Mouse (Mus musculus): Measurements from ENCODE around the gene Pamr1. TPM values are rescaled to one million over a fixed set of nuclear protein-coding genes. Genes with fewer than 3 reads are reported as not detected.
A peak's percentile ranks its signal among the peaks of the same experiment; 100 is the strongest.

The Pamr1 gene
- total RNA-seq (2021): 1 to 10 TPM; 7.0 to 8.5 TPM
- long read RNA-seq, transcript Pamr1-201 (11 exons, 2,864 nt): major isoform, 14 of 16 reads
- long read RNA-seq, partial matches to known transcripts: 0 of 16 reads
- long read RNA-seq, other reads (novel, unspliced or antisense): 2 of 16 reads

DNA sequence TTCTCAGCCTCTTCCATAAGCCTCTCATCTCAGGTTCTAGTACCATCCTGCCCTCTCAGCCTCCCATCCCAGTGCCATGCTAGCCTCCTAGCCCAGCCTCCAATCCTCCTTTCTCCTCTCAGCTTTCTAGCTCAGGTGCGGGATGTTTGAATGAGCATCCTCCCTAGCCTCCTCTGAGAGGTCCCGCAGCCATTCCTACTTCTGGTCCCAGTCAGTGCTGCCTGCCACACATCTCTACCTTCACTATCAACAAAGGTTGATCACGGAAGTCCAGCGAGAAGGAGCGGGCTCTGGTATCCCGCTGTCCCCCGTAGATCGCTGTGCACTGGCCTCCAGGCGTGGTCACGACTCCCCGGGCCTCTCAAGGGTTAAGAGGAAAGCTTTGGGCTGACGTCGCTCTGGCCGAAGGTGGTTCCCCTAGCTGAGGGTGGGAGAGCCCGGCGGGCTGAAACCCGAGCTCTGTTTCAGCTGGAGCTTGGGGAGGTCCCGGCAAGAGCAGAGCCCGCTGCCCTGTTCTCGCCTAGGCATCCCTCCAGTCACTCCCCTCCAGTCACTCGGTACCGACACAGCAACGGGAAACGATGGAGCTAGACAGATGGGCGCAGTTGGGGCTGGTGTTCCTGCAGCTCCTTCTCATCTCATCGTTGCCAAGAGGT, at the start of gene Pamr1:
TSS of gene Pamr1 (plus strand) at position 402 of the 656 bp plus-strand sequence.
- DNase-seq (ENCODE audit: low spot score in 2 of 2): no peak

DNA sequence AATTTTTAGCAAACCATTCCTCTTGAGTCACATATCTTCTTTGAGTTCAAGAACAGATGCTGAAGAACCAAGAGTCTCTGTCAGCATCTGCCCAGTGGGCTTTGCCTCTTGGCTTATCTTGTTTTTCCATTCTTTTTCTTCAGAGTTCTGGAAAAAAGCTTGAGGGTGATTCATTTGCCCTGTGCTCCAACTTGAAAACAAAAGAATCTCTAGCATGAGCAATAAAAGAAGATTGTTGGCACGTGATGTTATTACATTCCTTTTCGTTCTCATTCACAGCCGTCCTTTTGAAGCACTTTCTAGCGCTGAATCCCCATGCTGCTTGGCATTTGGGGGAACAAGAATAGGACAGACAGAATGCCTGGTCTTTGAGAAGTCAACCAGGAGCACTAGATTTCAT, 42.2 kb upstream of the Pamr1 start:
- no peak for DNase-seq (ENCODE audit: low spot score in 2 of 2)

DNA sequence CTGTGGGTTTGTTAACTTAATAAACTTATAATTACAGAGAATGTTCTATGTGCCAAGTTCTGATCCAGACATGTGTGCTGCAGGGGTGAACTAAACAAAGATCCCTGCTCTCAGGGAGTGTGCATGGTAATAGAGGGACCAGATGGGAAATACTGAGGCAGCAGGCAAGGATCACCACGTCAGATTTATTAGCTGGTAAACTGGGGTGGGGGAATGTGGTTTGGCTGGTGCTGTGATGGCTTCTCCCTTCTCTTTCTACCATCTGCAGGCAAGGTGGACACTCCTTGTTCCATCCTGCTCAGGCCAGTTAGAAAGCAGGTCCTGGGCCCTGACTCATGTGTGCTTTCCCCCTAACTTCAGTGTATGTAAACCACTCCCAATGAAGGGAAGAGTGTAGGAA, 41.7 kb upstream of the Pamr1 start:
- peak in 1 of 2 experiments; percentile 13 for DNase-seq (ENCODE audit: low spot score in 2 of 2)

DNA sequence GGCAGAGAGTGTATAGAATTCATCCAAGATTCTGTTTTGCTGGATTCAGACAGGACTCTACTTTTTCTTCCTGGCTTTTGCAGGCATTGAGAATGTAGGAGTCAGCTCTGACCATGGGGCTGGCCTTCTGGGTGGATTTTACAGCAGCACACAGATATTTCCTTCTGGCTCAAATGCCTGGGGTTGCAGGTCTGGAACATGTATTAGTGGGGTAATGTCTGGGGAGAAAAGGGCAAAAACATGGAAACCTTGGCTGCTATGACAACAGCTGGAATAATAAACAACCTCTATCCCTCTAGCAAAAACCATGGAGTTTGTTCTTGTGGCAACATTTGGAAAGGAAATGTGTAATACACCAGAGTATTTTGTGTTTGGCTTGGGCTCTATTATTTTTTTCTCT, 29.9 kb upstream of the Pamr1 start:
- no peak for DNase-seq (ENCODE audit: low spot score in 2 of 2)

DNA sequence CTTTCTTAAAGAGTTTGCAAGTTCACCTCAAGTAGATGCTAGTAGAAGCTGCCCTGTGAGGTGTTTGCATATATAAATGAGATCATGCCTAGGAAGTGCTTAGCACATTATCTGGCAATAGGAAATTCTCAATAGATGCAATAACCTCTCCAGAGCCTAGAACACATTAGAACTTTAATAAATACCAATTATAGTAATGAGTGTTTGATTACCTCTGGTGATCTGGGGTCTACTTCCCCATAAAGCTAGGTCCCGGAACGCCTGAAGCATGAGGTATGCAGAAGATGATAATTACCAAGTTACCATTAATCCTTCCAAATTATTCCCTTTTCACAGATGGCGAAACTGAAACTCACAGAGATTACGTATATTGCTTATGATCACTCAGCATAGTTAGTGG, 22.2 kb upstream of the Pamr1 start:
- DNase-seq (ENCODE audit: low spot score in 2 of 2): no peak

DNA sequence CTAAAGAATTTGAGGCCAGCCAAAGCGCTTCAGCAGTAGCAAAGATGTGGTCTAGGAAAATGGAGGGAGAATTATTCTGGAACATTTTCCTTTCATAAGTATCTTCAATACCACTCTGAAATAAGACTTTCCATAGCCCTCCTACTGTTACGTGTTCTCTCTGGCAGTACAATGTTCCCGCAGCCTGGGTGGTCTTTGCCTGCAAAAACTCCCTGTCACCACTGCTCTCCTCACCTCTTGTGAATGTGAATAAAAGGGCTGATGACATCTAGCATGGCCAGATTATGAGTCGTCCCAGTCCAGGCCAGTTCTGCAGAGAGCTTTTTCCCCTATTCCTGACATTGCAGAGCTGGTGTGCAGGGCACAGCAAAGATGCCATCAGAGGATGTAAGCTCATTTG, 16.4 kb upstream of the Pamr1 start:
- DNase-seq (ENCODE audit: low spot score in 2 of 2): no peak

DNA sequence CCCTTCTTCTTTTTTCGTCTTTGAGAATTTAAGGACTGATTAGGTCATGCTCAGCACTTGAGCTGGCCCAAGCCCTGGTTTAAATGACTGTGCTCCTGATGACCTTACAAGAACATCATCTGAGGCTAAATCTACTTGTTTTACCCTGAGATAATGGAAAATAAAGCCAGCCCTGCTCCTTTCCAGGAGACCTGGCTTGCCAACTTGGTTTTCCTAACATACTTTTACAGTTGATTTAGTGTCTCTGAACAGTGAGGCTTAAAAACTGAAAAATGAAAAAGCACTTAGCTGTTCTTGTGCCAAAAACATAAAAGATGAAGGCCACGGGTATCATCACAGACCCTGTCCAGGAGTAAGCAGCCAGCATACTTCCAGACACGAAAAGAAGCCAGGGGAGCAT, 13.0 kb upstream of the Pamr1 start:
- DNase-seq (ENCODE audit: low spot score in 2 of 2): no peak

DNA sequence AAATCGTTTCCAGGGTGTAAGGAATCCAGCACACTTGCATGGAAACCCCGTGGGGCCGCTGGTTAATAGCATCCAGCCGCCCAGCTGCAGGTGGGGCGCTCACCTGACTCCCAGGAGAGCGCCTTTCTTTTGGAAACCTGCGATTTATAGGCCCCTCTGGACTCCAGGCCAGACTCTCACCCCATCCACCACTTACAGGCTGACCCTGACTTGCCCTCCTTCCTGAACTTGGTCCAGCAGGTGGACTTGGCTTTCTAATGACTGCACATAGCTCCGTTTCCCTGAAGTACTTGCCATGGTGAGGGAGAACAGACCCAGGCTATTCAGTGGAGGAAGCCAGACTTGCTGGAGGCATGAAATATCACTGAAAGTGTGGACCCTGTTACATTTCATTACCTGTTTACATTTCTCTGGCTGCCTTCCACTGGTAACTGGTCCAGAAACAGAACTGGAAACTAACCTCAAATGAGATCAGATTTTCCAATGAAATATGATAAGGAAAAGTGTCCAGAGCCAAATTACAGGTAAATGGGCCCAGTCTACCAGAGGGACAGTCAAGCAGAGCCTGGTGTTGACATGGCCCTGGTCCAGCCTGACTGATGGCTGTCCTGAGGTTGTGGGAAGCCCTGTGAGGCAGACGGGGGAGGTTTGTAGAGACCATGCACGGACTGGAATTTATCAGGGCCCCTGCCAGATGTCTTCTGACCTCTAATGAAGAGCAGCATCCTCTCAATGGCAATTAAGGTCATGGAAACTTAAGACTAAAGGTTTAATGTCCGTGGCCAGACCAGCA, 9.2 kb upstream of the Pamr1 start:
- no peak for DNase-seq (ENCODE audit: low spot score in 2 of 2)

DNA sequence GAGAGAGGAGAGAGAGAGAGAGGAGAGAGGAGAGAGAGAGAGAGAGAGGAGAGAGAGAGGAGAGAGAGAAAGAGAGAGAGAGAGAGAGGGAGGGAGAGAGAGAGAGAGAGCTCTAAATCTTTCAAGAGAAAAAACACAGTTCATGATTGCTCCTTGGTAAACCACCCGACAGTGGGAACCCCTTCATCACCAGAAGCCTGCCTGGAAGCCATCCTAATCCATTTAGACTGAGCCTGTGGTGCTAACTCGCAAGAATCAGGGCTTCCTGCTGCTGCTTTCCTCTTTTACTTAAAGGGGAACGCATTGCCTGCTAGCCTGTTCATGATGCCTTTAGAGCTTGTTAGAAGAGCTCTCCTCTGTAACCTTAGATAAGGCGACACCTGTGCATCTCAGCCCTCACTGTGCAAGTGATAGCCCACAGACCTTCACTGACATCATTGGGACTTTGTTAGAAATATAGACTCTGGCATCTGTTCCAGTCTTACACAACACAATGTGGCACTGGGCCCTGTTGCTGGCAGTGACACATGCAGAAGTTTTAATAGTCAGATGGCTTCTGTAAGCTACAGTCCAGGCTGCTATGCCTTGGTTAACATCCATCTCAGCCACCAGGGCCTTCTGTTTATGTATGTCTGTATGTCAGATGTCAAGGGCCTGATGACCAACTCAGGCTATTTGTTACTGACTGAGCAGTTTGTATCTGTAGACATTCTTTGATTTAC, 8.2 kb upstream of the Pamr1 start:
- peak; percentile 5 to 43 for DNase-seq (ENCODE audit: low spot score in 2 of 2)

DNA sequence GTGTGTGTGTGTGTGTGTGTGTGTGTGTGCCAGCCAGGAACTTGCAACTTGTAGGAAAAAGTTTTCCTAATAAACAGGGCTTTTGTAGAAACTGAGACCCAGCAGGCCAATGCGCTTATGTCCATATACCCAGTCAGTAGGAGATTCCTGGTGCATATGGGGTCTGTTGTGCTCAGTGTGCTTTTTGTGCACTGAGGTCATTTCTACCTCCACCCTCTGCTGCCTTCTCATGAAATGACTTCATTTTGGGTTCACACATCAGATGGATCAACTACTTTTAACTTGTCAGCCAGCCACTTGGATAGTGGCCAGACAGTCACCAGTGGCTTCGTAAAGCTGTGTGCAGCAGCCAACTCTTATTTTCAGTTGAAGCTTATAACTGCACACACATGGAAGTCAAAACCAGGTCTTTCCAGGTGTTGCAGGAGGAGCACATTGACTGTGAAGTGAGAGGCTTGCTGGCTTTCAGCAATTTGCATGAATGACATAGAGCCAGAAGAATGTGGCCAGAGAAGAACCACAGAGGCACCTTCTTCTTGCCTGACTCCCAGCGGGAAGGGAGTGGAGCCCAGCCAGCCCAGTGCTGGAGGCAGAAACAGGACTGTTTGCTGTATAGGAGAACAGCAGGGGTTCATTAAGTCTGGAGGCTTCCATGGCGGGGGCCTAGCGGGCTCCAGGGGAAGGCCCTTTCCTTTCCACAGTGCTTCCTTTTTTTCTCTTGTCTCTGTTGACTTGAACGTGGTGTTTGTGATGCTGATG, 5.7 kb upstream of the Pamr1 start:
- no peak for DNase-seq (ENCODE audit: low spot score in 2 of 2)

DNA sequence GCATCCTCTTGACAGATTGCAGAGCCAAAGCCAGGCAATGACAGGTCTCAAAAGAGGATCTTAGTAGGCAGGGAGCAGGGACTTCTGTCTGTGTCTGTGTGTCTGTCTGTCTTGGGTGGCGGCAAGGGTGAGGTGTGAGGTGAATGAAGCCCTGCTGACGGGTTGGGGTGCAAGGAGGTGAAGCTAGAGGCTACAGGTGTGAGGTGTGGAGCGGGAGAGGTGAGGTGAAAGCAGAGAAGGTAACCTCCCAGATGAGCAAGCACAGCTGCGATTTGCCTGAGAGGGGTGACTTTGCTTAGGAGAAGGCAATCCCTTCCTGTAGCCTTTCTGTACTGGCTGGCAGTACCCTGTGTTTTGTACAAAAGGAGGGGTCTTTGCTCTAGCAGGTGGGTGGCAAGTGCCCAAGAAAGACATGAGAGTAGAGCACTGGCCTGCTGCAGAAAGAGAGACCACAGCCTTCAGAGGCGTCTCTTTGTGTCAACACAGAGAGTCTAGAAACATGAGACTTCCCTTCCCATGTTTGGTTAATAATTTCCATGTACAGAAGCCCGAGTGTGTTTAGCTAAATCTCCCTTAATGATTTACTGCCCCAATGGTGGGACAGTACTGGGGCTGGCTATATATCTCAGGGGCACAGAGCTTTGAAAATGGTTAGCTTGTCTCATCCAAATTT, 1.2 kb downstream of the Pamr1 start:
- DNase-seq (ENCODE audit: low spot score in 2 of 2): no peak

DNA sequence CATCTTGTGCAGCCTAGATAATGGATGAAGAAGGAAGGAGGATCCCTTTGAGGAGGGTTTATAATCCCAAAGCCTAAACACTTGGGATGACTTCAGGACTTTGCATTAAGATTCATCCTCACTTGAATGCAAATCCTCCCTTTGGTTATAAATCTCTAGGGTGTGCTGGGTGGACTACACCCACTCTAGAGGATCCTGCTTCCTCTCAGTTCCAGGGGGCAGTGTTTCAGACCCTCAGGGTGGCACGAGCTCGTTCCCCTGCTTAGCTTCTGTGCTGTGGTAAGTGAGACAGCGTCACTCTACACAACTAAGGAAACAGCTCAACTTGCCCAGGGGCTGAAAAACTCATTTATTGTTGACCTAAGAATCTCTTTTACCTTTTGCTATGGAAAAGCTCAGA, 1.8 kb downstream of the Pamr1 start:
- DNase-seq (ENCODE audit: low spot score in 2 of 2): no peak

DNA sequence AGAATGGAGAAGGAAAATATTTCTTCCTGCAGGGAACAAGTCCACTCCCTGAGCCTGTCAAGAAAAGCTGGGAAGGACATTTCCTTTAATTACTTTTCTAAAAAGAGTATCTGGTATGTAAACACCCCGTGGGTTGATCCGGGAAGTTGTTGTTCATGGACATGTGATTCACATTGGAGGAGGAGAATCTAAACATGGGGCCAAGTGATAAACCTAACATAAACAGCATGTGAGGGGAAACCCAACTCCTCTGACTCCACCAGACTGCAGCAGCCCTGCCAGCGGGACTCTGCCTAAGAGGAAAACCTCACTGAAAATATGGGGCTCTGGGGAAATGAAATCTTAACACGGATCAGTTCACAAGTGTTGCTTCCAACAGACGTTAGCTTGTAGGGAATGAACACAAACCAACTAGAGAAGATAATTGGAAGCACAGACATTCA, 2.3 kb downstream of the Pamr1 start:
- no peak for DNase-seq (ENCODE audit: low spot score in 2 of 2)

DNA sequence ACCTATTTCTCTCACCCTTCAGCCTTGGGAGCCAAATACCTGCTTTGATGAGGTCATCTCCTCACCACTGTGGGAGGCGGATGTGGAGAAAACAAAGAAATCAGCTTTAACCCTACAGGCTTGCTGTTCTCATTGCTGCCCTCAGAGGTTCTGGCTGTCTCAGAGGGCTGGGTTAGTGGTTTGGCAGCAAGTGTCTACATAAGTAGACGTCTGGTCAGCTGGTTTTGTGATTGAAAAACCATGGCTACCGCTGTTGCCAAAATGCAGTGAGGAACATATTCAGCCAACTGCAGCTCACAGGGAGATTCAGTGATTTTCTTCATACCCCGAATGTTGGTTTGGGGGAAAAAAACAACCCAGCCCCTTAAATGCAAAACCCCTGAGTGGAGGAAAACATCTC, 7.3 kb downstream of the Pamr1 start:
- DNase-seq (ENCODE audit: low spot score in 2 of 2): no peak

DNA sequence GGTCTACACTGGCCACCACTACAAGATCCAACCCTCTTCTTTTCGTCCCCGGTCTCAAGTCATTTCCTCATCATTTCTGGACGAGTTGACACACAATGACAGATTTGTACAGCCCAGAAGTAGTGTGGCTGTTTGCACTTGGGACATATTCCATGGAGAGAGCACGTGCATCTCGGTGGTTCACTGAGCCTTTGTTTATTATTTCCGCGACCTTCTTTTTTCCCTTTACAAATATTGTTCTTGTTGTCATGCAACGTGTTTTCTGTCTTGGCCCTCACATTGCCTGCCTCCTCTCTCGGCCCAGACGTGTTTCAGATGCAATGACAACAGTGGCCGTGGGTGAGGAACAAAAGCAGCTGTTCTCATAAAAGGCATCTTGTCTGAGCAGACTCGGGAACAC, 9.2 kb downstream of the Pamr1 start:
- DNase-seq (ENCODE audit: low spot score in 2 of 2): peak in 1 of 2 experiments; percentile 19

DNA sequence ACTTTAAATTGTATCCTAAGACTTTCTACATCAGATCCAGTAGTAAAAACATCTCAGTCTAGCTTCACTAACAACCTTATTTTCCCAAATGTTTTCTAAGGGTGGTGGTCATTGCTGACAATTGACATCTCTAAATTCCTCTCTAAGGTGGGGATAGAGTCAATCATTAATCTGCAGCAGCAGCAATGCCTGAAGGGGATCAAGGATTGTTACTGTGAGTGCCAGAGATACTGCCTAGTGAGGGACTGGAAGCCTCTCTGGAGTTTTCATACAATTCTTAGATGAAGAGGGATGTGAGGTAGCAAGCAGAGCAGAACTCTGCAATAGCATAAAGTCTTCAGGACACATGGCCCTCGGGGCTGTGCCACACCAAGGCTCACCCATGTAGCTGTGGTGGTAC, 14.0 kb downstream of the Pamr1 start:
- no peak for DNase-seq (ENCODE audit: low spot score in 2 of 2)

DNA sequence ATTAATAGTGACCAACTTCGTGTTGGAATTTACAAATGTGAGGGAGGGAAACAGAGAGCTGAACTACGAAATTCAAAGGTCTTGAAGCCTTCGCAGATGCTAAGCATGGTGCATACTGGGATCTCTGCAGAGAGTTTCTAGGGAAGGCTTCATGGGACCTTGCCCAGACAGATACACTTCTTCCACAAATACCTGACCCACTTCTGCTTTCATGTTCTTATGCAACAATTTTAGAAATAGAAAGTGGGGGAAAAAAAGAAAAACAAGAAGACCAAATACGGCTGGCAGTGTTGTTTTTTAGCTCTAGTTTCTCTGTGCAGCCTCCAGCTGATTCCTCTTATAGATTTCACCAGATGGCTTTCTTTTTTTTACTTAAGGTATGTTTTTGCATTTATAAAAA, 29.4 kb downstream of the Pamr1 start:
- DNase-seq (ENCODE audit: low spot score in 2 of 2): no peak

DNA sequence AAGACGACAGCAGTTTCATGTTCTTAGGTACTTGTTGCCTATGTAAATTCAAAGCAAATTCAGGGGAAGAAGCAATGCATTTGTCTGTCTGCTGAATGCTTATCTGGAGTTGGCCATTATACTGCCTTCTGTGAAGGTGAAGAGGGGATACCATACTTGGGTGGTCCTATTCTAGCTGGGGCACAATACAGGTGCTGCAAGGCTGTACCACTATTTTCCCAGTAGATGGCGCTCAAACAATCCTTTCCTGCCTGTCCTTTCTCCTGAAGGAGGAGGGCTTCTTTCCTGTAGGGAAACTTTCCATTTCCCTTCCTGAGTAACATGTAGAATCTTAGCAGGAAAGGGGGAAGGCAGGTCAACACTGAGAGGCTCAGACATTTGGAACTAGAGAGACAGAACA, 40.2 kb downstream of the Pamr1 start:
- DNase-seq (ENCODE audit: low spot score in 2 of 2): peak; percentile 31 to 70

DNA sequence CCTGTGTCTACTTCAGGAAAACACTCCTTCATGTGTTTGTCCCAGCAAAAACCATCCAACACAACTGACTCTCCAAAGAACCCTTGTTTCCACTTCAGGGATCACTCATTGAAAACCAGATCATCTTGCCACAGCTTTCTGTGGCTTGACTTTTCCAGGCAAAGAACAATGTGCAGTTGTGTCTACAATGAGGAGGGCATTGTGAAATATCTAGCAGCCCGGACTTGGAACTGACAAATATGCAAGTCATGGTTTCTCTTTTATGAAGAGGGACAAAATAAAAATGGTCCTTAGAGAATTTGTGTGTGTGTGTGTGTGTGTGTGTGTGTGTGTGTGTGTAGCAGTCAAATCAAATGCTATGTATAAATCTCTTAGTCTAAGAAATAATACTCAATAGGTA, 44.7 kb downstream of the Pamr1 start:
- DNase-seq (ENCODE audit: low spot score in 2 of 2): no peak

DNA sequence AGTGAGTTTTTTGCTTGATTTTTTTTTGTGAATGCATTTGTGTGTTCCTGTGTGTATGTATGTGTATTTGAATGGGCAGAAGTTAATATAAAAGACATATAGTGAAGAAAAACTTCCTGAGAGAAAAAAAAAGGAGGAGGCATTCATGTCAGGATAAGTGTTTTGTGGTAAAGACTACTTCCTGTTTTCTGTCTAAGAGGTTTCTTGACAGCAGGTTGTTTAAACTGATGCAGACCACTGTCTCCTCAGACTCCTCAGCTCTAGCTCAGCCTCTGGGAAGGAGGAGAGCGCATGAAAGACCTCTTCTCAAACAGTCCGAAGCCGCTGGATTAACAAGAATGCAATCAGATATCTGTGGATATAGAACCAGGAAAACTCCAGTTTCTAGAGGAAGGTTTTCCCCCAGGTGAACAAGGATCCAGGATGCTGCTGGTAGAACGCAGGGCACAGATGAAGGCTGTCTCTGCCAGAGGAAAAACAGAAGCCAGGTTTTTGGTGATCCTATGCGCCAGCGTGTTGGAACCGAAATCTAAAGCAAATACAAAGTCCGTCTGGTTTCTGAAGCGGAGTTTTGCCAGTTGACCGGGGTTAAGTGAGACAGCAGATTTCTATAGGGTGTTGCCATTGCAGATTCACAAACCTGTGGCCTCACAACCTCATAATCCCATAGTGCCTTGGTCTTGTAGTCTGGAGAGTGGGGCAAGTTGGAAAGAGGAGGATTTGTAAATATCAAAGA, 45.8 kb downstream of the Pamr1 start:
- DNase-seq (ENCODE audit: low spot score in 2 of 2): no peak
